24 mouse cellular contexts compared by ENCODE assay signal in the genomic region with DNA sequence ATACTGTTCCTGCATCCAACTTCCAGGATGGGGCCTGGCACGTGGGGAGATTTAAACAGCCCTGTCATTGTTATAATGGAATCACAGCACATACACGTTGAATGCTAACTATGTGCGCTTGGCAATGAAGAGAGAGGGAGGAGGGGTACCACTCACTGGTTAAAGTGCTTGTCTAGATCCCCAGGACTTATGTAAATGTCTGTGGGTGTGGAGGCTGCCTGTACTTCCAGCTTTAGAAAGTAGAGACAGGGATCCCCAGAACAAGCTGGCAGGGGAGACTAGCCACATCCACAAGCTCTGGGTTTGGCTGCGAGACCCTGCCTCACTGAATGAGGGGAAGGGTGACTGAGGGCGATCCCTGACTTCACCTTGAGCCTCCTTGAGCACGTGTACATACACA.
DNase-seq lines count a peak whose midpoint lies in the region; ATAC-seq lines count a peak whose summit lies in the region.
"Had no signal": no experiment of that assay in that cellular context is flagged by ENCODE, and none has a peak within 500 bp of the region (broad histone marks: within the 10 kb centered on the region; RNA-seq: fewer than 3 reads in every experiment).

No protein-coding gene starts in this region.

- no peak overlapping the region for H3K4me2 ChIP-seq in kidney, embryonic 16.5 days (replicated peaks; ENCODE audit: low read depth, low read length)
- H3K4me2 ChIP-seq: embryonic facial prominence, embryonic 12.5 days; heart, embryonic 11.5 days; hindbrain, embryonic 15.5 days; liver, embryonic 15.5 days; lung, embryonic 15.5 days had no signal

- no peak overlapping the region for H3K27ac ChIP-seq in kidney, embryonic 16.5 days (ENCODE audit: low read length)
- H3K27ac ChIP-seq: embryonic facial prominence, embryonic 12.5 days; hindbrain, embryonic 15.5 days; liver, embryonic 15.5 days; lung, embryonic 15.5 days; stomach, postnatal 0 days had no signal

- peak; percentile 90 for ATAC-seq in frontal cortex, adult (ENCODE audit: low TSS enrichment)
- no peak for ATAC-seq in kidney, embryonic 16.5 days (ENCODE audit: low FRiP score, low TSS enrichment)
- ATAC-seq: midbrain, embryonic 16.5 days; Patski had no signal

- WGBS in kidney, embryonic 16.5 days, result 73% methylated on average over 6 of the region's 6 CpGs

- H3K4me3 ChIP-seq in kidney, embryonic 16.5 days (ENCODE audit: low read length), result no peak overlapping the region
- H3K4me3 ChIP-seq: embryonic facial prominence, embryonic 12.5 days; hindbrain, embryonic 15.5 days; layer of hippocampus, adult 2 months; liver, embryonic 15.5 days; lung, embryonic 15.5 days; myocyte had no signal

- no peaks in the 10 kb centered on the region for H3K36me3 ChIP-seq in kidney, embryonic 16.5 days (ENCODE audit: insufficient read depth, low read length)
- H3K36me3 ChIP-seq: embryonic facial prominence, embryonic 12.5 days; hindbrain, embryonic 15.5 days; liver, embryonic 15.5 days; lung, embryonic 15.5 days had no signal

- H3K27me3 ChIP-seq in kidney, embryonic 16.5 days (ENCODE audit: insufficient read depth, low read length), result peaks cover 5% of the 10 kb centered on the region; the same call in 1 of the 2 replicates
- H3K27me3 ChIP-seq: hindbrain, embryonic 15.5 days; Patski had no signal

- peaks cover 23% of the 10 kb centered on the region for H3K4me1 ChIP-seq in kidney, embryonic 16.5 days (ENCODE audit: insufficient read depth, low read length)

- no peaks in the 10 kb centered on the region for H3K9me3 ChIP-seq in kidney, embryonic 16.5 days (ENCODE audit: low read length)
- H3K9me3 ChIP-seq: embryonic facial prominence, embryonic 12.5 days; hindbrain, embryonic 15.5 days; liver, embryonic 15.5 days; lung, embryonic 15.5 days had no signal

- peak; percentile 39 to 46 for DNase-seq in left cerebral cortex, adult 18-20 months (ENCODE audit: low spot score in 2 of 2)
- DNase-seq in left cerebral cortex, postnatal 4 days, result no peak
- DNase-seq in left cerebral cortex, adult 8-10 months (ENCODE audit: low spot score in 2 of 2), result peak; percentile 15 to 57
- DNase-seq in telencephalon, adult 2 months (ENCODE audit: low read depth, low spot score), result peak; percentile 81
- no peak for DNase-seq in kidney, adult 9 months
- DNase-seq: adrenal gland, postnatal 36 days; cerebellum, adult 11-12 months; gastrocnemius, postnatal 14 days; heart, adult 11 months; kidney, postnatal 25 days; liver; lung, postnatal 4 days had no signal

- H3K9ac ChIP-seq in kidney, embryonic 16.5 days (replicated peaks; ENCODE audit: low read length), result no peak overlapping the region
- H3K9ac ChIP-seq: embryonic facial prominence, embryonic 12.5 days; hindbrain, embryonic 15.5 days; liver, embryonic 15.5 days; lung, embryonic 15.5 days had no signal

- intact Hi-C loops in left cerebral cortex, postnatal 4 days (cut with DNase I), result no loop called here

Comparison
In these comparisons a context has a peak if more than half of its experiments do, and no peak if none do; other contexts are left out.
1. DNase-seq: peak in left cerebral cortex, adult 18-20 months (2 of 2), left cerebral cortex, adult 8-10 months (2 of 2) and telencephalon, adult 2 months (single experiment); none in left cerebral cortex, postnatal 4 days (single experiment) and kidney, adult 9 months (single experiment).